Mouse (Mus musculus) activated CD4-positive, CD25-positive, alpha-beta regulatory T cell, adult 4 months (primary cell): ENCODE data around the gene Gm49358. TPM values are rescaled to one million over a fixed set of nuclear protein-coding genes. Genes with fewer than 3 reads are reported as not detected.

Experiments
- ATAC-seq: one replicate; pipeline ENCODE4 v1.8.0; 2017
- polyA plus RNA-seq, 2 experiments: library from polyadenylated mRNA; unstranded; fragments of 100-300 nt; shearing (Covaris generic); gene quantifications; one replicate each; pipeline ENCODE4 v1.2.1; 2017

Gene Gm49358
- polyA plus RNA-seq, 2 experiments from 2014 or later = not detected

- no peak for ATAC-seq
Observed at GRCm38 (mm10) chr10:86872591-86872990, 108.8 kb downstream of the Gm49358 start.

- no peak for ATAC-seq
Observed at GRCm38 (mm10) chr10:86878721-86879120, 114.9 kb downstream of the Gm49358 start.

- ATAC-seq = no peak
Observed at GRCm38 (mm10) chr10:86880071-86880806, 116.5 kb downstream of the Gm49358 start.

GRCm38 (mm10) chr10:86881448-86881847 is 117.7 kb downstream of the Gm49358 start:
- no peak for ATAC-seq

Other genes with a start within 250 kb of the Gm49358 start
- gene Hsp90b1, start 58.5 kb upstream of the Gm49358 start, polyA plus RNA-seq = 100 to 1,000 TPM; 185 to 255 TPM
- gene Ttc41, start 58.2 kb upstream of the Gm49358 start, polyA plus RNA-seq = under 1 TPM; 0.56 to 0.93 TPM
- 1 to 10 TPM in 1 of 2 experiments, under 1 TPM in 1; 0.79 to 1.2 TPM for gene Nt5dc3, start 15.0 kb downstream of the Gm49358 start, polyA plus RNA-seq
- not detected for gene Stab2, start 244.1 kb downstream of the Gm49358 start, polyA plus RNA-seq